Mouse (Mus musculus): ENCODE results near the gene Pafah2.

DNA sequence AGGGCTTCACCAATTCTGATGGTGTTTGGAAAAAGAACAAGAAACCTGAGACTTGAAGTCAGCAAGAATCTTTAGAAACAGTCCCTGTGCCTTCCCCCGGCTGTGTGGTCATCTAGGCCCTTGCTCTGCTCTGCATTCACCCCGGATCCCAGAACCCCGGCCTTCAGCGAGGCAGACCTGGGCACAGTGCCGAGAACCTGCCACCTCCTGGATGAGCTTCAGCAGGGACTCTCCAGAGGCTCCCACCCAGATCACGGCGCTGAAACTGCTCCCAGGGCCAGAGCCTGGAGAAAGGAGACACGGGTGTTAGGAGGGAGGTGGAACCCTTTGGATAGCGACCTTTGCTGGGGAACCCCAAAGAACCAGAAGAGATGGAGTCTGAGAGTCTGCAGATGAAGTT lies 34.0 kb upstream of the Pafah2 start:
- TF ChIP-seq CTCF (IDR thresholded peaks at IDR 0.05; ENCODE audit: low read depth) (no peak), EP300 (IDR thresholded peaks at IDR 0.05; ENCODE audit: low read depth) (no peak)

Data from liver, embryonic 14.5 days (tissue).